Mouse (Mus musculus) kidney, adult 11 months (tissue): ENCODE measurements at regions not wholly inside any gene's neighbourhood (a gene's known extent, or its start where the extent isn't known, plus 50 kb on each side); places are given as distances from the start of the nearest gene placed in this dataset.

Experiments
- DNase-seq: peaks from one replicate; pipeline ENCODE4 v3.0.0; 2022

GRCm38 (mm10) chr12:119102106-119102505, 135.9 kb upstream of the Abcb5 start:
- peak; percentile 21 for DNase-seq

DNA sequence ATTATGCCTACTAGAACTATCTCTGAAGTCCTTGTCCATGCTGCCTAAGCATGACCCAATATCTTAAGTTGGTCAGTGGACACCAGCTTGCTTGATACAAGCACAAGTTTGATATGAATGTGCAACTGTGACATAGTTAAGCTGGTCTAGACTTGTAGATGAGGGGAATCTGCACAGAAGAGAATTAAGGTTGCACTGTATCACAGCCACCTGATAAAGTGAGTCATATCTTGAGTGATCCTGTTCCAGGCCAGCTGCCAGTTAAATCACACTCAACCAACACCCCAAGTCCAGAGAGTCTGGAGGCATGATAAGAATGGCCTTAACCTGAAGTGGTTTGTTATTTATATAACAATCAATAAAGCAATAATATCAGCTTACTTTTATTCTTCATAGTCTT, 133.5 kb upstream of the Abcb5 start:
- no peak for DNase-seq

DNA sequence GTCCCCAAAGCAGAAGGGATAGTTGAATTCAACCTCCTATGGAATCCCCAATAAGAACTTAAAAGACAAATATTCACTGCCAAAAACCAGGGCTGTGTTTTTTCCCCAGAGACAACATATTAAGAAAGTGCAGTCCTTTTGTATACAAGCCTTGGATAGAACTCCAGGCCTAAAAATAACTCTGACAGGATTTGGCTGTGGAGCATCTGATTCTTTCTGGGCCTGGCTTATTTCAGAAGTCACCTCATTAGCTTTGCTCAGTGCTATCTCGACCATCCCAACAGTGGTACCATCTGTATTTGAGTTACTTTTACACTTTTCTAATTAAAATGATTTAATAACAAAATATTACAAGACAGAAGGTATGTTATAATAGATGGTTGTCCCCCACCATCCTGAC, 131.6 kb upstream of the Abcb5 start:
- no peak for DNase-seq

DNA sequence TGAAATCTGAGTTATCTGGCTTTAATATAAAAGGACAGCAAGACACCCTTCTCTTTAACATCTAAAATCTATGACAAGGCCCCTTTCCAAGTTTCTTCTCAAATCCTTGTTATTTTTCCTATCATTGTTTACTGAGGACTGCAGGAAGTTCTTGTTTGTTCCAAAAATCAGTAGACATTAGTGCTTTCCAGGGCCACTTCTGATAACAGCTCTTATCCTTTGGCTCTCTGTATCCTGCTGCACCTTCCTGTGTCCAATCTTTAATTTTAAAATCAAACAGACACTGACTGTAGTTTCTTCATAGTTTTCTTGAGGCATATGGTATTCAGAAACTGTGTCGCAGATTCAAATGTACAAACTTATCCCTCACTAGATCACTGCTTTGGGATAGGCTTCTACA, 128.1 kb upstream of the Abcb5 start:
- no peak for DNase-seq

DNA sequence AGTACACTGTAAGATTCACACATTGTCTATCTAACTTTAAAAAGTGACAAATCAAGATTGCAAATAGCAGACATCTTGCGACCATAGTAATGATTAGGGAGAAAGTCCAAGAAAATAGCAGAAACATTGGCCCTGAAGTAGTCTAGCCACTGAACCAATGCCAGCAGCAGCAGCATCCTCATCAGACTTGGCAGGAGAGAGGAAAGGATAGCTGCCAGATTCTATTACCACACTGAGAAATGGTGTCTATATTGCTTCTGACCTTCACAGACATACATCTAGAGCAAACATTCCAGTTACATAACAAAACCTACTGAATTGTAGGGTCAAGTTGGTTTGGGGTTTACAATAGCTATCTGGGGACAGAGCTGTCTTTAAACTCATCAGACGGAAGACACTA, 127.2 kb upstream of the Abcb5 start:
- DNase-seq: no peak

DNA sequence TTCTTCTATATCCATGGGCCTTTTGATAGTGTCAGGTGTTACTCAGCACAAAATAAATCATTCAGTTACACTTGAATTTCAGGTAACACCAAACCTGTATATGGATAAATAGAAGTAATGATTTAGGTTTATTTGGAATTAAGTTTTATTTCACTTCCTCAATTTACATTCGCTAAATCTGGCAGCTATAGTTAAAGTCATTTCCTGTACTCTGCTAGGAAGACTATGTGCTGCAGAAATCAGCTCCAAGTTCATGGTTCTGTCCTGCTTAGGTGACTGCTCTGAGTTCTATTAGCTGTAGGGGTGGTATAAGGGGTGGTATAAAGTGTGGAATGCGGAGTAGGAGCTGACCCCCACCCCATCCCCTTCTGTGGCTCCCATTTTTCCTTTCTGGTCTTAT, 123.1 kb upstream of the Abcb5 start:
- no peak for DNase-seq

DNA sequence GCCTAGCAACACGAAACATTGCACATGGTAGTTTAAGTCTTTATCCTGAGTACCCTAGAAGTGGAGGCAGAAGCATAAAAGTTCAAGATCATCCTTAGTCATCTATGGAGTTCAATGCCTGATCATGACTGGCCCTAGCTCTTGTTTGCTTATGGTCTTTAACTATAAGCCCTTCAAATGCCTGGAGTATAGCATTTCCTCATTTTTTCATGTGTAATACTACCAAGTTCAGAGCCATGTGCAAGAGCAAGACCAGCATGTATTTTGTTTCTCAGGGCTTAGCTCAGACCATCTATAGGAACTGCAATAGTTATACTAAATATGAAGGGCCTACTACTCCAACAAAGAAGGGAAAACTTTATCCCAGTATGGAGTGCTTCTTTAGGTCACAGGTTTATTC, 122.4 kb upstream of the Abcb5 start:
- DNase-seq: no peak

- peak; percentile 45 for DNase-seq
These were observed 118.6 kb upstream of the Abcb5 start for GRCm38 (mm10) chr12:119084814-119085213.

DNA sequence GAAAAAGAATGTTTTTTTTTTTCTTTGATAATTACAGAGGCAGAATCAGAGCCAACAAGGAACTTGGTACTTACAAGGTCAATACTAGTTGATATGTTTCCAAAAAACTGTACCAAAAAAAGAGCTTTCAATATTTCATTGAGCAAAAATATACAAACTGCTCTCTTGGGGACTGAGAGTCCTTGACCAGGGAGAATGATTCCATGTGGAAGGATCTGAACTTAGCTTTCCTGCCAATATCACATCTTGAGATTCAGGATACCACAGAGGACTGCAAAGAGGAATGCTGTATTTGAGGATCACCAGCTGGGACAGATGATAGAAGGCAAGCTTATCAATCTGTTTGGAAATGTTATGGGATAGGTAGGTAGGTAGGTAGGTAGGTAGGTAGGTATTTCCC, 116.6 kb upstream of the Abcb5 start:
- no peak for DNase-seq

DNA sequence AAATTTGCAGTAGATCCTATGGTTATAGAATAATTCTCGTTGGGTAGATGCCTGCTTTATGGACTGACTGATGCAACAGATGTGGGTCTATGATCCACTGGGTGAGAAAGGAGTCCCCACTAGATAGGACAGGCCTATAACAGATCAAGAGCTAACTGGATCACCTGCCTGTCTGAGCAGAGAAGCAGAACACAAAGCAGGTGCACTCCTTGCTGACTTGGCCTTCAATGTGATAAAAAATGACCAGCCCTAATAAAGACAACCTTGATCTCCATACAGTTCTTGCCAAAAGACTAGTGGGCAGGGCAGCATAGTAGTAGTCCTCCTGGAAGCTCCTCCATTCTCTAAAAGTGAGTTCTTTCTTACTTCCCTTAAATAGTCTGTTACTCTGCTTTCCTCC, 109.6 kb upstream of the Abcb5 start:
- DNase-seq: no peak

- DNase-seq: no peak
These were observed 108.7 kb upstream of the Abcb5 start for GRCm38 (mm10) chr12:119074742-119075478.

GRCm38 (mm10) chr12:119074147-119074546, 107.9 kb upstream of the Abcb5 start:
- no peak for DNase-seq

GRCm38 (mm10) chr12:119070963-119071362, 104.7 kb upstream of the Abcb5 start:
- DNase-seq: peak; percentile 70

- peak; percentile 22 for DNase-seq
These were observed 104.2 kb upstream of the Abcb5 start for GRCm38 (mm10) chr12:119070446-119070845.

DNA sequence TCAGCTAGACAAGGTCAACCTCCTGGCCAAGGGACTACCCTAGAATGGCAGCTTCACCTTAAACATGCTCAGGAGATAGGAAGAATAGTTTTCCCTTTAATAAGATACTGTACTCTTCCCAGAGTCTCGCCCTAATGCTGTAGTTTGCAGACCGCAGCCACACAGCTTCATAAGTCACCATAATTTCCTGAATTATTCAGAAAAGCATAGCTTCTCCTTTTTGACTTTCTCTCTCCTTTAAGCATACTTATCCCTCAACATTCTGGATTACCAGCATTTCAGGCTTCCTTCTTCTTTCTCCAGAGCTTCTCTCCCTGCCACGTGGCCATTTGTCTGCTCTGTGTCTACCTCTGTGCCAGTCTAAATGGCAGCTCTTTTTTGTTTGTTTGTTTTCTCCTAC, 103.5 kb upstream of the Abcb5 start:
- no peak for DNase-seq

DNA sequence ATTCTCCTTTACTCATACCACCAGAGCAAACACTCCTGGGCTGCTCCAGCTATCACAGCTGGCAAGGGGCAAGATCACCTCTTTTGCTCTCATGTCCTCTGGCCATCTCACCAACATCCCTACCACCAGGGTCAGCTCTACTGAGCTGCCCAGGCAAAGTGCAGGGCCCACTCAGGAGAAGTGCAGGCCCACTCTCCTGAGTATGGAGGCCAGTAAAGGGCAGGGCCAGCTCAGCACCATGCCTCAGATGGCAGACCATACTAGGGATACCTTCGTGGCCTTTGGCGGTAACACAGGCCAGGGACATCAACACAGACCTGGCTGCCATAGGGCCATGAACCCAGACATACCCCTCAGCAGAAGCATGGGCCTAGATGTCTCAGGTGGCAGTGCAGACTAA, 101.9 kb upstream of the Abcb5 start:
- DNase-seq: no peak

- peak; percentile 48 for DNase-seq
These were observed 96.7 kb upstream of the Abcb5 start for GRCm38 (mm10) chr12:119062931-119063330.

- DNase-seq: no peak
These were observed 96.3 kb upstream of the Abcb5 start for GRCm38 (mm10) chr12:119062490-119062889.

DNA sequence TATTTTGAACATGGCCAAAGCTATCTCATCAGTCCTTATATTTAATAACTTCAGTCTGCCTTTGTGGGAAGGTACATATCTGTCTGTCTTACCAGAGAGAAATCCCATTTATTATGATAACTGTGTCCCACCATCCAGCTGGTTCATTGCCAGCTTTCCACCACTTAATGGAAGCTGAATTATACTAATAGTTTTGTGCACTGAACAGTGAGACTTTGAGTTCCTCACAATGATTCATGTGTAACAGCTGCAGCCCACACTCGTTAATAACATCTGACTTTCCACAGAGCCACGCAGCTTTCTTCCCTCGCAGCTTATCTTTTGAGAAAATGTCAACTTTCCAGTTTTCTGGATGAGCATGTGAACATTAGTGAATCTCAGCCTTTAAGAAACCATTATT, 88.3 kb upstream of the Abcb5 start:
- DNase-seq: no peak

GRCm38 (mm10) chr12:119051692-119052379, 85.6 kb upstream of the Abcb5 start:
- no peak for DNase-seq

DNA sequence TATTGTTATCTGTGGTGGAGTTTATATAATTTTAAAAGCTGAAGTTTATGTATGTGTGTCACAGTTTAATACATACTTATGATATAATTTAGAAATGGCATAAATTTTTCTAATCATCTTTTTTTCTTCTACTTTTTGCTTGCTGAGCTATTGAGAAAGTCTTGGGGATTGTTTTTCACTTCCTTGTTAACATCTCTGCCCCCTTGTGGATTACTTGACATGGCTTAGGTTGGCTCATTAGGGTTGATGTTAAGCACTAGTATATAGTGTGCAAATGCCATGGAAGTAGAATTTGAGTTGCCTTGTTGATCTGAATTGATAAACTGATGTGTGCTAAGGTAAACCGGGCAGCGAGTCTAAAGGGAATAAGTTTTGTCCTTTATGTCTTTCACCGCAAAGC, 72.1 kb upstream of the Abcb5 start:
- no peak for DNase-seq

GRCm38 (mm10) chr12:119034828-119035227, 68.6 kb upstream of the Abcb5 start:
- no peak for DNase-seq

DNA sequence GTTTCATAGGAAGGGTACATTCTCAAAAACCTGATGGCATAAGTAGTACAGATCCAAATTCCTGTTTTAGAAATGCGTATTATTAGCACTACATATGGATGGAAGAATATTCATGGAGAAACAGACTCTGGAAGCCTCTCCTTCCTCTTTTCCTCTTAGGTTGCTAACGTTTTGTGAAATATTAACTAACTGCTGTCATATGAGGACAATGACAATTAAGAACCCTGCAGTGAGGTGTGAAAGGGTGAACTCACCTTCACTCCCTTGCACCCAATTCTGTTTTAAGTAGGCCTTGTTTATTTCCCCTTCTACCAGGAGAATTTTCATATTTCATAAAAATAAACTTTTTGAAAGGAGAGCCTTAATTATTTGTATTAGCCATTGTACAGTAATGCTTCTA, 62.5 kb upstream of the Abcb5 start:
- DNase-seq: no peak

DNA sequence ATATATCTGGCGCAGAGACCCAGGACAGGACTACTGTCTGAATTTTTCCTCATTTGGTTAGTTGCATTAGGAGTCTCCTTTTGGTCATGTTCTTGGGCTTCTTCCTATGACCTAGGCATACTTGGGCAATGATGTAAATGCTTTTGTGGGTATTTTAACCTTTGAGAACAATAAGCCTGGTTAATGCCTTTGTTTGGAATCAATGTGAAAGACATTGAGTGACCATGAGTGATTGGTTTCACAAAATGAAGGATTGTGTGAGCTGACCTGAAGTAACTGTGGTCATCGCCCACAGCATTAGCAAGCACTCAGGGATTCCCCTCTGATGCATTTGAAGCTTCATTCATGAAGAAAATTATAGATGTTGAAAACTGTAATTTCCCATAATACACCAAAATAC, 61.9 kb upstream of the Abcb5 start:
- DNase-seq: no peak

- no peak for DNase-seq
These were observed 61.5 kb upstream of the Abcb5 start for GRCm38 (mm10) chr12:119027701-119028100.
